Mouse (Mus musculus) ES-E14 (cell line): Measurements from ENCODE around the gene E2f6. TPM values are rescaled to one million over a fixed set of nuclear protein-coding genes. Genes with fewer than 3 reads are reported as not detected.

ENCODE experiments used
- DNase-seq: peaks from one replicate; pipeline ENCODE4 v3.0.0-alpha.2; 2013; ENCODE audit warnings: low read depth, low spot score
- H3K27ac ChIP-seq: 2 replicates; pipeline ENCODE4 v1.5.1; 2012; ENCODE audit warnings: low read depth, mild to moderate bottlenecking, low read length, moderate library complexity, mixed read lengths; ENCODE audit not compliant: poor library complexity, insufficient read depth, severe bottlenecking
- H3K36me3 ChIP-seq: 2 replicates; pipeline ENCODE4 v1.6.1; 2012; ENCODE audit warnings: mild to moderate bottlenecking, low read length, moderate library complexity, mixed read lengths; ENCODE audit not compliant: control insufficient read depth, poor library complexity, insufficient read depth, severe bottlenecking
- H3K4me1 ChIP-seq, 2 experiments: fragments of 150-350 bp in 1 of 2; sonication (generic) in 1 of 2; 2 replicates each; pipeline ENCODE4 v1.6.1; 2012; ENCODE audit warnings: low read length in 2 of 2, mild to moderate bottlenecking in 1 of 2, mixed read lengths in 1 of 2; ENCODE audit not compliant: control insufficient read depth in 2 of 2, insufficient read depth in 2 of 2, poor library complexity in 1 of 2
- H3K4me3 ChIP-seq, 2 experiments: fragments of 150-350 bp in 1 of 2; sonication (generic) in 1 of 2; 2 replicates each; pipeline ENCODE4 v1.5.1; 2012; ENCODE audit warnings: low read length in 2 of 2, low read depth in 1 of 2, mild to moderate bottlenecking in 1 of 2, mixed read lengths in 1 of 2; ENCODE audit not compliant: insufficient read depth in 1 of 2, poor library complexity in 1 of 2, severe bottlenecking in 1 of 2
- H3K9ac ChIP-seq: 2 replicates; pipeline ENCODE4 v1.6.1; 2012; ENCODE audit warnings: low read depth, mild to moderate bottlenecking, low read length, mixed read lengths; ENCODE audit not compliant: poor library complexity, insufficient read depth, severe bottlenecking
- H3K9me3 ChIP-seq: fragments of 150-350 bp; sonication (generic); 2 replicates; pipeline ENCODE4 v1.6.1; 2012; ENCODE audit warnings: low read depth, mild to moderate bottlenecking, low read length; ENCODE audit not compliant: control insufficient read depth, insufficient read depth
- CHD2 ChIP-seq: IDR thresholded peaks from 2 replicates; pipeline ENCODE4 v1.6.1; 2014; ENCODE audit warnings: mild to moderate bottlenecking, low read depth, low read length, inconsistent platforms
- HCFC1 ChIP-seq: IDR thresholded peaks from 2 replicates; pipeline ENCODE4 v1.6.1; 2012; ENCODE audit warnings: low read length, inconsistent platforms, borderline replicate concordance; ENCODE audit not compliant: insufficient read depth
- MAFK ChIP-seq: IDR thresholded peaks from 2 replicates; pipeline ENCODE4 v1.6.1; 2014; ENCODE audit warnings: mild to moderate bottlenecking, low read depth, low read length, inconsistent platforms; ENCODE audit not compliant: insufficient read depth
- ZC3H11A ChIP-seq: IDR thresholded peaks from 2 replicates; pipeline ENCODE4 v1.6.1; 2012; ENCODE audit warnings: low read depth, mild to moderate bottlenecking, inconsistent platforms, low read length, borderline replicate concordance
- ZNF384 ChIP-seq: IDR thresholded peaks from 2 replicates; pipeline ENCODE4 v1.6.1; 2012; ENCODE audit warnings: low read depth, low read length, inconsistent platforms
- in situ Hi-C, 2 experiments: fragments of 600-800 bp; cut with MboI; formaldehyde crosslinking; loops; one replicate each; pipeline ENCODE4 v1.15.1; 2025; ENCODE audit warnings: low sequenced_read_pairs in 2 of 2, inconsistent platforms in 1 of 2; ENCODE audit not compliant: unreplicated experiment in 2 of 2
- total RNA-seq: library from RNA; depleted of rRNA; stranded (reverse); fragments of 300-350 nt; gene quantifications from 2 replicates; pipeline ENCODE4 v1.2.3, GENCODE M21; 2012

Gene E2f6
- total RNA-seq, 1 experiment: 12.0 TPM

GRCm38 (mm10) chr12:16866460-16866859 is 55.7 kb downstream of the E2f6 start:
- no peaks in the 10 kb centered on the region for H3K9me3 ChIP-seq
- H3K36me3 ChIP-seq: no peaks in the 10 kb centered on the region
- peaks cover 7 to 26% of the 10 kb centered on the region in 2 experiments; a peak in 3 of 4 replicates for H3K4me1 ChIP-seq
- H3K27ac ChIP-seq: no peak overlapping the region
- no peak for DNase-seq
- no peak overlapping the region for H3K9ac ChIP-seq
- no peak for TF ChIP-seq MAFK
- TF ChIP-seq HCFC1: no peak
- no peak for TF ChIP-seq CHD2
- no peak for TF ChIP-seq ZC3H11A
- no peak for TF ChIP-seq ZNF384
- in situ Hi-C loops: no loop called here
- no peak overlapping the region for H3K4me3 ChIP-seq

GRCm38 (mm10) chr12:16867306-16867705 is 56.5 kb downstream of the E2f6 start:
- no peak overlapping the region for H3K9ac ChIP-seq
- in situ Hi-C loops: no loop called here
- H3K4me3 ChIP-seq: no peak overlapping the region
- no peaks in the 10 kb centered on the region for H3K36me3 ChIP-seq
- TF ChIP-seq ZC3H11A: no peak
- no peak for TF ChIP-seq ZNF384
- TF ChIP-seq MAFK: no peak
- TF ChIP-seq CHD2: no peak
- TF ChIP-seq HCFC1: no peak
- no peaks in the 10 kb centered on the region for H3K9me3 ChIP-seq
- no peak overlapping the region for H3K27ac ChIP-seq
- peaks cover 7 to 26% of the 10 kb centered on the region in 2 experiments; a peak in 3 of 4 replicates for H3K4me1 ChIP-seq
- DNase-seq: no peak

GRCm38 (mm10) chr12:16868618-16869017 is 57.9 kb downstream of the E2f6 start:
- DNase-seq: no peak
- Histone ChIP-seq H3K36me3 (no peaks in the 10 kb centered on the region), H3K27ac (no peak overlapping the region), H3K4me1 (peaks cover 7 to 26% of the 10 kb centered on the region in 2 experiments; a peak in 3 of 4 replicates), H3K9me3 (no peaks in the 10 kb centered on the region), H3K9ac (no peak overlapping the region), H3K4me3 (no peak overlapping the region)
- in situ Hi-C loops: no loop called here
- TF ChIP-seq MAFK: no peak
- TF ChIP-seq CHD2: no peak
- TF ChIP-seq HCFC1: no peak
- no peak for TF ChIP-seq ZNF384
- TF ChIP-seq ZC3H11A: no peak

- Histone ChIP-seq H3K36me3 (no peaks in the 10 kb centered on the region), H3K27ac (no peak overlapping the region), H3K9me3 (no peaks in the 10 kb centered on the region), H3K9ac (no peak overlapping the region), H3K4me3 (no peak overlapping the region), H3K4me1 (peaks cover 7 to 26% of the 10 kb centered on the region in 2 experiments; a peak in 3 of 4 replicates)
- no peak for DNase-seq
- TF ChIP-seq ZNF384: no peak
- TF ChIP-seq HCFC1: no peak
- no peak for TF ChIP-seq MAFK
- TF ChIP-seq ZC3H11A: no peak
- TF ChIP-seq CHD2: no peak
- in situ Hi-C loops: no loop called here
Observed at GRCm38 (mm10) chr12:16869091-16869778, 58.5 kb downstream of the E2f6 start.
